Mouse (Mus musculus) yolk sac, embryonic 10.5 days (tissue): ENCODE measurements around the gene Stat3.

ENCODE experiments used
- DNase-seq: peaks from one replicate; pipeline ENCODE4 v3.0.0-alpha.2; 2017; ENCODE audit warnings: low spot score

The Stat3 gene

DNA sequence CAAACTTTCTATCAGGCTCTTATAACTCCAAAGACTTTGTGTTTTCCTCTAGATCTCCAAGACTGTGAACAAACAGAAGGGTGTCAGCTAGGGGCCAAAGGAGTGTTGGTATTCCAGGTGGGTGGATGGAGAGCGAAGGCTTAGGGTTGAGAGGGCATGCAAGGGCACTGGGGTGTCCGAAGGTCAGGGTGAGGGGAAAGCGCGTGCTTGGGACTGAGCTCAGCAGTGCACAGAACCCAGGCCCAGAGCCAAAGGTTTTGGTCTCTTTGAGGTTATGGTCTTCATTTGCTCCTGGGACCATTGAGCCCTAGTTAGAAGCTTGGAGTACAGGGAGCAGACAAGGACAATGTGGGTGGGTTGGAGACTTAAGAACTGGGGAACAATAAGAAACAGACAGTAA lies 84.2 kb downstream of the Stat3 start:
- no peak for DNase-seq

DNA sequence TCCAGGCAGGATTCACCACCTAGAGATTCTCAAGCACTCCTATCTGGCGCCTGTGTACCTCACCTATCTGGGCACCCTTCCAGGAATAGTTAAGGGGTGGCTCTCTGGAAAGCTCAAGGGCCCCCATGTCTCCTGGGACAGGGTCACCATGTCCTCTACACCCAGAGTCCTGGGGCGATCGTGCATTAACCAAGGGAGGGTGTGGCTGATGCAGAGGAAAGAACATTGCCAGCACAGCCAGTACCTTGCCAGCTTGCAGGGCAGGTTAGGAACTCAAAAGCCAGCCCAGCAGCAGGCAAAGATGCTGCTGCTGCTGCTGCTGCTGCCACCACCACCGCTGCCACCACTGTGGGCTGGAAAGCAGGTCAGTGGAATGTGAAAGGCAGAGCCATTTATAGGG lies 85.1 kb downstream of the Stat3 start:
- DNase-seq = no peak

- DNase-seq = no peak
Observed at GRCm38 (mm10) chr11:100853018-100853417, 86.3 kb downstream of the Stat3 start.

GRCm38 (mm10) chr11:100852088-100852487 lies 87.3 kb downstream of the Stat3 start:
- no peak for DNase-seq

- peak; percentile 86 for DNase-seq
Observed at GRCm38 (mm10) chr11:100850778-100851528, 88.4 kb downstream of the Stat3 start.

- DNase-seq = peak; percentile 74
Observed at GRCm38 (mm10) chr11:100850038-100850777, 89.1 kb downstream of the Stat3 start, which contains the start of gene Stat5b. Gene Stat5b, minus strand, starts transcription at chr11:100850724.

- peak; percentile 27 for DNase-seq
Observed at GRCm38 (mm10) chr11:100849456-100850037, 89.8 kb downstream of the Stat3 start.

DNA sequence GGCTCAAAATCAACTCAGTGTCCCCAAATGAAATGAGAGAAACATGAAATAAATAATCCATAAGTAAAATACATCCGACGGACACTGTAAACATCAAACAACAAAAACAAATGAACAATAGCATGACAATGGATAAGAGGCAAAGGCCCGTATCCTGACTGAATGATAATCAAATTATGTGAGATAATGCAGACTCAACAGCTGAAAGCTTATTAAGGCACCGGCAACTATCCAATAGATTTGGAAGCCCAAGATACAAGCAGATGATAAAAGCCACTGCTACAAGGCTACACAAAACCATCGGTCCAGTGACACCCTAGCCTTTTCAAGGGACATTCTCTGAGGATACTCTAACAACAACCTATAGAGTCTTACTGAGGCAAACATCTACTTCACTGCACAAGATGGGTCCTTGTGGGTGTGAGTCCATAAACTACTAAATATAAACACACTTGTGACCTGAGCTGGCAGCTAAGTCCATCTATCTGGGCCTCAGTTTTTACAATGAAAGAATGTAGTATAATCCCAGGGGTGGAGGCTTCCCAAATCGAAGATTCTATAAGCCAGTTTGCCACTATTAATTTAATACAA lies 90.5 kb downstream of the Stat3 start:
- DNase-seq = no peak

DNA sequence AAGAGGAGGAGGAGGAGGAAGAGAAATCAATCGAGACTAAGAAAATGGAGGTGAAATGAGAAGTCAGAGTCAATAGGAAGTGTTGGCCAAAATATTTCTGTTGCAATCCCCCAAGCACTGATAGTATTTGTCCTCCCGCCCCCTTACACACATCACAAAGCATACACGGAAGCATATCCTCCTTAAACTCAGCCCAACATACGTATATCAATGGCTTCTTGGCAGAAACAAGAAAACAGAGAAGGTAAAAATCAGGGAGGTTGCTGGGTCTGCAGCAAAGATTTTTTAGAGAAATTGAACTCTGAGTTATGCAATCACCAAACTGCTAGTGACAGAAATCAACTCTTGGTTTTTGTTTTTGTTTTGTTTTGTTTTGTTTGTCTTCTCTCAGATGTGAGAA lies 91.3 kb downstream of the Stat3 start:
- no peak for DNase-seq

- no peak for DNase-seq
Observed at GRCm38 (mm10) chr11:100847572-100847971, 91.8 kb downstream of the Stat3 start.

DNA sequence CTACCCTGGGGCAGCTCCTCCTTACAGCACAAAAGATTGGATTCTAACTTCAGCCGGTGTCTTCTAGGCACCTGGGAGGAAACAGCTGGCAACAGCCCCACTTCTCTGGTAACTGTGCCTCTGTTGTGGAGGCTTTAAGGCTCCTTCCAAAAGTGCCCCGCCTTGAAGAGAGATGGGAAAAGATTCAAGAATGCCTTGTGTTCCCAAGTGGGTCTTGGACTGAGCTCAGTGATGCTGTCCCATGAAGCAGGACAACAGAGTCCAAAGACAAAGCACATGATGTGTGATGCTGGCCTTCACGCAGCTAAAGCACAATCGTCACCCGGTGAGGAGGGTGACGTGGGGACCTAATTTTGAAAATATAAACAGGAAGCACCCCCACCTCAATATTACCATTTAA lies 93.5 kb downstream of the Stat3 start:
- no peak for DNase-seq

GRCm38 (mm10) chr11:100844121-100844520 lies 95.2 kb downstream of the Stat3 start:
- DNase-seq = no peak

GRCm38 (mm10) chr11:100843070-100843669 lies 96.2 kb downstream of the Stat3 start:
- no peak for DNase-seq

GRCm38 (mm10) chr11:100842025-100842424 lies 97.3 kb downstream of the Stat3 start:
- peak; percentile 54 for DNase-seq

- DNase-seq = no peak
Observed at GRCm38 (mm10) chr11:100840866-100841265, 98.5 kb downstream of the Stat3 start.

DNA sequence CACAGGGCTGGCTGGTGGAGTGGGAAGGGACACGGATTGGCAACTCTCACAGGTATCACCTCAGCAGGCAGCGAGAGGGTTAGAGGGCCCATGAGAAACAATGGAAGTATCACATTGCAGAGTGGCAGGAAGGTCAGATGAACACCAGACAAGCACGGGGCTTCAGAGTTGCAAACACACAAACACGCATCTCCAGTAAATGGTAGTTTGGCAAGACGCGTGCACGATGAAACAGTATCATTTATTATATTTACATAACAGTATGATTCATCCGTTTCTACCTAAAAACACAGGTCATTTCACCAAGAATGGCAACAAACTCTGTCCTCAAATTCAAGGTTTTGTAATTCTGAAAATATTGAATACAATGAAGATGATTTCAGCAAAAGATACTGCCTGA lies 99.8 kb downstream of the Stat3 start:
- no peak for DNase-seq

DNA sequence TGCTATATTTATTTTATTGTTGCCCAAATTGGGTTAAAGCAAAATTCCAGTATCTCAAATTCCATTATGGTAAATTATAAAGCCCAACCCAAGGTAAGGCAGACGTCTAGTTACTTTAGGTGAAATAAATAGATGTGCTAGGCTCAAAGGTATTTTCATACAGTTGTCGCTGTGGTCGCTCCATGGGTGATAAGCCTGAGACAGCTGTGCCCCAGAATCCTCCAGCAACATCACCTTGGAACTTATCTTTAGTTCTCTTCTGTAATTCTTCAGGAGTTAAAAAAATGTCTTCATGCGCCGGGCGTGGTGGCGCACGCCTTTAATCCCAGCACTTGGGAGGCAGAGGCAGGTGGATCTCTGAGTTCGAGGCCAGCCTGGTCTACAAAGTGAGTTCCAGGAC lies 100.4 kb downstream of the Stat3 start:
- no peak for DNase-seq

GRCm38 (mm10) chr11:100836923-100837702 lies 102.2 kb downstream of the Stat3 start:
- DNase-seq = no peak
